Mouse (Mus musculus) left cerebral cortex, postnatal 10 days (tissue): Measurements from ENCODE around the gene Trappc3l. TPM values are rescaled to one million over a fixed set of nuclear protein-coding genes. Genes with fewer than 3 reads are reported as not detected.
"Not testable (repeated sequence)": the region's sequence is repeated elsewhere in the genome, so short reads cannot be mapped to it uniquely, and the experiment has no call there.

Experiments used
- DNase-seq, 2 experiments: peaks; one replicate each; pipeline ENCODE4 v3.0.0; 2021 to 2022; ENCODE audit warnings: low spot score in 2 of 2, mixed read lengths in 1 of 2; ENCODE audit errors: extremely low spot score in 1 of 2
- intact Hi-C: fragments of 180-260 bp; cut with DNase I; formaldehyde crosslinking; loops from one replicate; pipeline ENCODE4 v1.15.1; 2025
- total RNA-seq, 2 experiments: library from RNA; stranded (reverse); gene quantifications; 2 replicates each; pipeline ENCODE4 v1.2.3; 2021

Trappc3l gene
- total RNA-seq = 1 to 10 TPM in 1 of 2 experiments, under 1 TPM in 1; 0.28 to 1.1 TPM

GRCm38 (mm10) chr10:34037401-34037800 lies at the start of gene Trappc3l:
Trappc3l (plus strand) TSS chr10:34037597.
- DNase-seq = no peak
- intact Hi-C loops = loop anchor here (2.0 to 5.0 kb wide), 2 partner anchors 57 to 290 kb away; no protein-coding TSS in a partner anchor

- intact Hi-C loops, DNase-seq: not testable (repeated sequence)
These were observed 40.7 kb upstream of the Trappc3l start for GRCm38 (mm10) chr10:33996686-33997085.

- DNase-seq = no peak
- intact Hi-C loops = no loop called here
These were observed 39.0 kb upstream of the Trappc3l start for GRCm38 (mm10) chr10:33998397-33998796.

- intact Hi-C loops = no loop called here
- DNase-seq = no peak
These were observed 24.8 kb upstream of the Trappc3l start for GRCm38 (mm10) chr10:34012581-34012980.

GRCm38 (mm10) chr10:34013241-34013640 lies 24.2 kb upstream of the Trappc3l start:
- intact Hi-C loops = no loop called here
- DNase-seq = no peak

GRCm38 (mm10) chr10:34018746-34019301 lies 18.6 kb upstream of the Trappc3l start:
- intact Hi-C loops = no loop called here
- DNase-seq = no peak

- intact Hi-C loops = no loop called here
- DNase-seq = peak; percentile 98 to 99
These were observed 17.9 kb upstream of the Trappc3l start, which contains the start of gene Rwdd1 for GRCm38 (mm10) chr10:34019302-34020075. Rwdd1 (minus strand) TSS chr10:34019624.

- no peak for DNase-seq
- intact Hi-C loops = loop anchor here (5.0 kb wide), 1 partner anchor 252 kb away; the partner anchor contains the start of gene Tspyl1
These were observed 7.1 kb upstream of the Trappc3l start for GRCm38 (mm10) chr10:34030322-34030721.

GRCm38 (mm10) chr10:34033630-34034305 lies 3.6 kb upstream of the Trappc3l start:
- intact Hi-C loops = loop anchor here (5.0 kb wide), 1 partner anchor 249 kb away; the partner anchor contains the start of gene Tspyl1
- peak; percentile 69 to 88 for DNase-seq

- peak in 1 of 2 experiments; percentile 27 for DNase-seq
- intact Hi-C loops = loop anchor here (2.0 to 5.0 kb wide), 2 partner anchors 58 to 291 kb away; no protein-coding TSS in a partner anchor
These were observed 810 bp upstream of the Trappc3l start for GRCm38 (mm10) chr10:34036587-34036986.

GRCm38 (mm10) chr10:34044210-34044609 lies 6.8 kb downstream of the Trappc3l start, which contains the start of gene Calhm4:
Calhm4 (minus strand) TSS chr10:34044310.
- intact Hi-C loops = no loop called here
- no peak for DNase-seq

GRCm38 (mm10) chr10:34053987-34054386 lies 16.6 kb downstream of the Trappc3l start:
- DNase-seq = no peak
- intact Hi-C loops = no loop called here

GRCm38 (mm10) chr10:34066591-34066990 lies 29.2 kb downstream of the Trappc3l start:
- no peak for DNase-seq
- intact Hi-C loops = no loop called here

- no peak for DNase-seq
- intact Hi-C loops = no loop called here
These were observed 32.2 kb downstream of the Trappc3l start for GRCm38 (mm10) chr10:34069606-34070005.

- DNase-seq = no peak
- intact Hi-C loops = no loop called here
These were observed 33.6 kb downstream of the Trappc3l start for GRCm38 (mm10) chr10:34070999-34071492.

- intact Hi-C loops = no loop called here
- no peak for DNase-seq
These were observed 34.3 kb downstream of the Trappc3l start for GRCm38 (mm10) chr10:34071650-34072049.

GRCm38 (mm10) chr10:34074522-34075200 lies 37.3 kb downstream of the Trappc3l start:
- intact Hi-C loops = no loop called here
- DNase-seq = no peak

GRCm38 (mm10) chr10:34086514-34086913 lies 49.1 kb downstream of the Trappc3l start:
- no peak for DNase-seq
- intact Hi-C loops = no loop called here

GRCm38 (mm10) chr10:34088515-34088914 lies 51.1 kb downstream of the Trappc3l start:
- intact Hi-C loops = no loop called here
- no peak for DNase-seq
